Mouse (Mus musculus) limb, embryonic 12.5 days (tissue): ENCODE data around the gene Sgk1. TPM values are rescaled to one million over a fixed set of nuclear protein-coding genes. Genes with fewer than 3 reads are reported as not detected.
"Not testable (repeated sequence)": the region's sequence is repeated elsewhere in the genome, so short reads cannot be mapped to it uniquely, and the experiment has no call there.

Experiments used
- ATAC-seq: fragments of 200-750 bp; cut with Nextera tagmentation; 2 replicates; pipeline ENCODE4 v1.8.0; 2017; ENCODE audit warnings: low read depth, moderate TSS enrichment; ENCODE audit not compliant: insufficient number of reproducible peaks, insufficient read depth, low FRiP score, low TSS enrichment
- H3K27ac ChIP-seq: fragments of 300-500 bp; sonication (generic); 2 replicates; pipeline ENCODE4 v1.5.1; 2016; ENCODE audit warnings: mild to moderate bottlenecking, moderate library complexity
- H3K27me3 ChIP-seq: fragments of 300-500 bp; sonication (generic); 2 replicates; pipeline ENCODE4 v1.6.1; 2016; ENCODE audit warnings: mild to moderate bottlenecking, moderate library complexity
- H3K36me3 ChIP-seq: fragments of 300-500 bp; sonication (generic); 2 replicates; pipeline ENCODE4 v1.6.1; 2016; ENCODE audit warnings: mild to moderate bottlenecking, moderate library complexity
- H3K4me1 ChIP-seq: fragments of 300-500 bp; sonication (generic); replicated peaks from 2 replicates; pipeline ENCODE4 v1.6.1; 2016
- H3K4me2 ChIP-seq: fragments of 300-500 bp; sonication (generic); 2 replicates; pipeline ENCODE4 v1.6.1; 2016; ENCODE audit warnings: mild to moderate bottlenecking, moderate library complexity
- H3K4me3 ChIP-seq: fragments of 300-500 bp; sonication (generic); replicated peaks from 2 replicates; pipeline ENCODE4 v1.5.1; 2016; ENCODE audit warnings: mild to moderate bottlenecking
- H3K9ac ChIP-seq: fragments of 300-500 bp; sonication (generic); replicated peaks from 2 replicates; pipeline ENCODE4 v1.6.1; 2016; ENCODE audit warnings: mild to moderate bottlenecking, moderate library complexity
- H3K9me3 ChIP-seq: fragments of 300-500 bp; sonication (generic); 2 replicates; pipeline ENCODE4 v1.6.1; 2016; ENCODE audit warnings: mild to moderate bottlenecking, moderate library complexity
- WGBS: fragments of 180-500 bp; shearing (Covaris S2); methylation state at CpG from one replicate; pipeline ENCODE4 v1.1.7; 2016; 5-methylcytosine and 5-hydroxymethylcytosine counted together
- polyA plus RNA-seq: library from polyadenylated mRNA; unstranded; fragments of >200 nt; fragmentation: Nextera tagmentation; extraction: Ambion mirVana; gene quantifications from 2 replicates; pipeline ENCODE4 v1.2.1, GENCODE M21; 2016

Sgk1 gene
- polyA plus RNA-seq, 1 experiment from 2014 or later = 44.2 TPM

DNA sequence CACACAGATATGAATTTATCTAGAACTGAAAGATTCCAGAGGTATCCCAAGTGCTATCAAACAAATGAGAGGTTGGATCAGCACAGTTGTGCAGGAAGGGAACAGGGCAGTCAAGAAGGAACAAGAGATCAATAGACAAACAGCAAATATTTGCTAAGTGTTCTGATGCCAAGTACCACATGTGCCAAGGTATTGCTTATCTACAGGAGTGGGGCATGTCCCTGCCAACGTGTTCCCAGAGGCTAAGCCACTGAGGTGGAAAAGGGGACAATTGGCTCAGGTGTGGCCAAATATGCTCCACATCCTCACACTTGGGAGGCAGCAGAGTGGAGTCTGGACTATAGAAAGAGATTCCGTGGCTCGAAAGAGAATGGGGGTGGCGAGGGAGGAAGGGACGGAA lies 119.6 kb downstream of the Sgk1 start:
- no peak for ATAC-seq
- peaks cover 26% of the 10 kb centered on the region for H3K36me3 ChIP-seq

DNA sequence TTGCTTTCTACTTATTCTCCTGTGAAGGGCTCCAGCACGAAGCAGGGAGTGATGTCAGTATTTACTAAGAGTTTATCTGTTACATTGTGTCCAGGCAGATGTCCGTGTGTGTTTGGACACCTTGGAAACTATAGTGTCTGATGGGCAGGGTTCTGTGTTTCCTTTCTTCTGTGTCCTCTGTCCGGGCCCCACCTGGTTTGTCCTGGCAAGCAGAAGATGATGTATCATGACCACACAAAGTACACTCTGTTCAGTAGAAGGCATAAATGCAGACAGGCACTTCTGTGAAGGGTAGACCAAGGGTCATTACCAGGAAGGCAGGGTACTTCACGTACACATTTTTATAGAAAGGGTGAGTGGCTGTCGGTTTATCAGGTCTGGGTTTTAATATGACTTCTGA lies 122.8 kb downstream of the Sgk1 start:
- H3K9me3 ChIP-seq = peaks cover 5% of the 10 kb centered on the region; the same call in 1 of the 2 replicates
- no peak overlapping the region for H3K27ac ChIP-seq
- no peak overlapping the region for H3K4me3 ChIP-seq
- H3K27me3 ChIP-seq = no peaks in the 10 kb centered on the region
- H3K36me3 ChIP-seq = no peaks in the 10 kb centered on the region
- WGBS = 82% methylated on average over 5 of the region's 5 CpGs
- H3K4me2 ChIP-seq = no peak overlapping the region
- H3K4me1 ChIP-seq = no peaks in the 10 kb centered on the region
- no peak overlapping the region for H3K9ac ChIP-seq
- ATAC-seq = no peak

More for the DNA sequence above, 119.6 kb downstream of the Sgk1 start:
- no peak overlapping the region for H3K4me2 ChIP-seq
- no peak overlapping the region for H3K4me3 ChIP-seq
- H3K27ac ChIP-seq = no peak overlapping the region
- 89% methylated on average over 3 of the region's 5 CpGs for WGBS
- peaks cover 5% of the 10 kb centered on the region; the same call in 1 of the 2 replicates for H3K9me3 ChIP-seq
- H3K4me1 ChIP-seq = peaks cover 9% of the 10 kb centered on the region; the same call in 1 of the 2 replicates
- H3K9ac ChIP-seq = no peak overlapping the region
- no peaks in the 10 kb centered on the region for H3K27me3 ChIP-seq

DNA sequence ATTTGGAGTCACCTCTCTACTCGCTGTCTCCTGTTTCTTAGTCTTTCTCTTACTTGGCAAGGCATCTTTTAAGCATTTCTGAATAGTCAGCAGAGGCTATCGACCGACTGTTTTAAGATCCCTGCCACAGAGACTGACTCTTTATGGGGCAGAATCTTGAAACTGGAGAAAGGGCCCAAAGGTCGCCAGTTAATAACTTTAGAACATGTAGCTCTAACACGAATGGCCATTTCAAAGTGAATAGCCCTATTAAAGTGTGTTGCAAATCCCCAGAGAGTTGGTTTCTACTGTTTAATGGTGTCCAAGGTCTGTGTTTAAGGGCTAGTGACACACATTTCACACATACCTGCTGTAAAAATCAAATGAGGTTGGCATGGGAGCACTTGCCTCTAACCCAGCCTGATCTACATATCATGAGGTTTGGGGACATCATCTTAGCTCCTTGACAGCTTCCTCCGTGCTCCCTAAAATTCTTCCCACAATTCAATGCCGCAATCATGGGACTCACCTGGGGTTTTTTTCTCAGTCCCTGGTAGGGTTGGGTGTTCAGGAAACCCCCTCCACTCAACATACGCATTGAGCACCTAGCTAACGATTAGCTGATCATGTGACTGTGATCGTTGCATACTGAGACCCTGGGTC lies 125.3 kb downstream of the Sgk1 start:
- Histone ChIP-seq H3K4me1 (no peaks in the 10 kb centered on the region), H3K9ac (no peak overlapping the region), H3K4me3 (no peak overlapping the region), H3K36me3 (no peaks in the 10 kb centered on the region), H3K4me2 (no peak overlapping the region), H3K9me3 (peaks cover 5% of the 10 kb centered on the region; the same call in 1 of the 2 replicates), H3K27me3 (no peaks in the 10 kb centered on the region), H3K27ac (no peak overlapping the region)
- 62% methylated on average over 10 of the region's 10 CpGs for WGBS
- no peak for ATAC-seq

DNA sequence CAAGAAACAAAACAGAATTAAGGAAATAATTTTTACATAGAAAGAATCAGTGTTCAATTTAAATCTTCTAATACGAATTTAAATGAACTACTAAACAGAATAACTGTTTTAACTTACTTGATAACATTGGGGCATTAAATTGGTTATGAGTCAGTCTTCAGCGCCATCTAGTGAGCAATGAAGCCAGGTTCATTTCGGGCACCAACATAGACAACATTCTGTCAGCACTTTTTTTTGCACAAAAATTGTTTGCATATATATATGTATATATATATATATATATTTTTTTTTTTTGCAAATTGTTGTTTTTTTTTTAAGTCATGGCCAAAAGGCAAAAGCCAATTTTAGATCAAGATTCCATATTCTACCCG lies 125.8 kb downstream of the Sgk1 start:
- Histone ChIP-seq H3K9ac (no peak overlapping the region), H3K4me1 (no peaks in the 10 kb centered on the region), H3K4me3 (no peak overlapping the region), H3K4me2 (no peak overlapping the region), H3K9me3 (peaks cover 1% of the 10 kb centered on the region; the same call in 1 of the 2 replicates), H3K36me3 (no peaks in the 10 kb centered on the region), H3K27me3 (no peaks in the 10 kb centered on the region), H3K27ac (no peak overlapping the region)
- ATAC-seq = no peak
- WGBS = 39% methylated on average over 4 of the region's 4 CpGs

DNA sequence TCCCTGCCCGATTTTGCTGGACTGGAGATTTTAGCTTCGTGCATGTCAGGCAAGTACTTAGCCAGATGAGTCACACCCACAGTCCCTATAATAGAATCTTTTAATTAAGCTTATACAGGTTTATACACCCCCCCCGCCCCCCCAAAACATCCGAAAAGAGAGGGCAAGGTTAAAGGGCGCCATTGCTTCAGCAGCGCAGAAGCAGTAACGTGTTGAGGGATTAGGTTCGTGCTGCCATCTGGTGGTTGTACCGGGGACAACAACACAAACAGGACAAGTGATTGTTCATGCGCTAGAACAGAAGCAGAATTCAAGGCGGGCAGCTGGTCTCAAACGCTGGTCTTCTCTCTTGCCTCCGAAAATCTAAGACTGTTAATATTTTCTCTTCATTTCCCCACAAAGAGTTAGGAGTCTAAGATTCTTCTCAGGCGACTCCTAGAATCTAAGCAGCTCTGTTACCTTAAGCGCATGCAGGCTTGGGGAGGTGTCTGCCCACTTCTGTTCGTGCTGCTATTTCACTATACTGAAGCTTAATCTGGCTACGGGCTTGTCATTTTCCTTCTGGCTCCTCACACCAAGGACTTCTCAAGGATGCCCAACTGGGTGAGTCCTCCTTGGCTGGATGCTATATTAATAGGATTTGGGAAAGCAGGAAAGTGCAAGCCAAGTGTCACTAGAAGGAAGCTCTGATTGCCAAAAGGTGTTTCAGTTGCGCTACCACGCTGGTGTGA lies 128.3 kb downstream of the Sgk1 start:
- Histone ChIP-seq H3K27ac (no peak overlapping the region), H3K9me3 (no peaks in the 10 kb centered on the region), H3K9ac (no peak overlapping the region), H3K4me1 (no peaks in the 10 kb centered on the region), H3K4me3 (no peak overlapping the region), H3K4me2 (no peak overlapping the region), H3K36me3 (no peaks in the 10 kb centered on the region), H3K27me3 (no peaks in the 10 kb centered on the region)
- 39% methylated on average over 19 of the region's 19 CpGs for WGBS
- no peak for ATAC-seq

DNA sequence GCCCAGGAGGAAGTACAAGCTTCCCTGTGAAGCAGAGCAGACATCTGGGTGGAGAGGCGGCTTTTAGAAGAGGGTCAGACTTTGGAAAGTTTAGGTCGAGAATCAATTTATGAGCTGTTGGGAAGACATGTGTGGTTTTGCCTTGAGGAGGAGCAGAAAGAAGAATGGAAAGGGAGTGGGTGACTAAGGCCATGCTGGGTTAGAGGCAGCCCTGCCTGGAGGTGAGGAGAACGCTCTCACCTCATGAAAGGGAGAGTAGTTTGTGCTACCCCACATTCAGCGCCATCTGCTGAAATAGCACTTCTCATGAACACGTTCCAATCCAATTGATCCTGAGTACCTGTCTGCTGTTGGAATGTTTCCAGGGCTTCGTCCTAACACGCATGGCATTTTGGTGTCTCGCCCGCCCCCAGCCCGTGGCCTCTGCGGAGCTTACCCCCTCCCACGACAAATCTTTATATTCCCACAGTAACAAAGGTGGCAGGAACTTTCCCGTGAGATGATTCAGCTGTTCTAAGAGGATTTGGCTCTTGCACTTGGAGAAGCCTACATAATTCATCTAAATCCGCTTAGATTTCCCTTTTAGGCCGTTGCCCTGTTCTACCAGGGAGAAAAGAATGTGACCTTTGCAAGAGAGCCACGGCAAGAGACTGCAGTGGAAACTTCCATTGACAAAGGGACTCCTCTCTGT lies 135.6 kb downstream of the Sgk1 start:
- WGBS = 69% methylated on average over 16 of the region's 16 CpGs
- no peaks in the 10 kb centered on the region for H3K9me3 ChIP-seq
- H3K4me3 ChIP-seq = no peak overlapping the region
- no peaks in the 10 kb centered on the region for H3K4me1 ChIP-seq
- no peak overlapping the region for H3K9ac ChIP-seq
- H3K27ac ChIP-seq = no peak overlapping the region
- H3K36me3 ChIP-seq = no peaks in the 10 kb centered on the region
- H3K27me3 ChIP-seq = no peaks in the 10 kb centered on the region
- no peak overlapping the region for H3K4me2 ChIP-seq
- ATAC-seq = no peak

DNA sequence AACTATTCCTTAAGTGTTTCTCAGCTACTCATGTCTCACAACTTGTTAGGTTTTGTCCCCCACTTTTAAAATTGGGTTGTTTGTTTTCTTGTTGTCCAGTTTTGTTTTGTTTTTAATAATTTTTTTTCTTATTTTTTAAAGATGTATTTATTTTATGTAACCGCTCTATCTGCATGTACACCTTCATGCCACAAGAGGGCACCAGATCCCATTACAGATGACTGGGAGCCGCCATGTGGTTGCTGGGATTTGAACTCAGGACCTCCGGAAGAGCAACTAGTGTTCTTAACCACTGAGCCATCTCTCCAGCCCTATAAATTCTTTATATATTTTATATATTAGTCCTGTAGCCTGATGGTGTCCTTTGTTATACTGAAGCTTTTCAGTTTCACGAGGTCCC lies 136.6 kb downstream of the Sgk1 start:
- Histone ChIP-seq H3K4me1 (no peaks in the 10 kb centered on the region), H3K4me2 (no peak overlapping the region), H3K27me3 (no peaks in the 10 kb centered on the region), H3K9ac (no peak overlapping the region), H3K36me3 (no peaks in the 10 kb centered on the region), H3K27ac (no peak overlapping the region), H3K4me3 (no peak overlapping the region), H3K9me3 (no peaks in the 10 kb centered on the region)
- 91% methylated on average over 4 of the region's 4 CpGs for WGBS
- no peak for ATAC-seq

DNA sequence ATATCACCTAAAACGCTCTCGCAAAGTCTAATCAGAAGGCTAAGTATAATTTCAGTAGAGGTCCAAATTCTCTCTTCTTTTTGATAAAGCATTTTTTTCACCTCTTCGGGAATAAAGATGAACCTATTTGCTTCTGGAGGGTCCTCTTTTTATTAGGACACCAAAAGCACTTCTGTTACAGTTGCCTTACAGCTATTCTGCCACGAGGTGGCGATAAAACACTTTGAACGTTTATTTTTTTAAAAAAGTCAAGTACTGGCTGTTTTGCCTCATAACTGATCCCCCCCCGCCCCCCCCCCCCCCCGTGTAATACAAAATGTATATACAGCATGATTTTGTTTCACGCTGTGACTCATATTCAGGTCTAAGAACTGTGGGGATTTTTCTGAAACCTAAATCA lies 152.3 kb downstream of the Sgk1 start:
- Histone ChIP-seq H3K27me3 (no peaks in the 10 kb centered on the region), H3K4me1 (no peaks in the 10 kb centered on the region), H3K9me3 (no peaks in the 10 kb centered on the region), H3K27ac (no peak overlapping the region), H3K4me2 (no peak overlapping the region), H3K36me3 (no peaks in the 10 kb centered on the region), H3K9ac (no peak overlapping the region), H3K4me3 (no peak overlapping the region)
- 7% methylated on average over 9 of the region's 9 CpGs for WGBS
- ATAC-seq = no peak

DNA sequence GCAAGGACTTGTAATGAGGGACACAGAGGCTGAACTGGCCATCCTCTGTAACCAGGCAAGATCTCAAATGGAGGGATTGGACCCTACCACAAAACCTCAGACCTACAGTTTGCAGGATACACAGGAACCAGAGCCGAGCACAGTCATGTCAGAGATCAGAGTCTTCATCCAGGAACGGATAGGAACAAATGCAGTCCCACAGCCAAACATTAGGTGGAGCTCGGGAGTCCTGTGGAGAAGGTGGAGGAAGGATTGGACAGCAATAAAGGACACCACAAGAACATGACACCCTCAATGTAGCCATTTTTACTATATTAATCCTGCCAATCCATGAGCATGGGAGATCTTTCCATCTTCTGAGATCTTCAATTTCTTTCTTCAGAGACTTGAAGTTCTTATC lies 154.3 kb downstream of the Sgk1 start:
- not testable (repeated sequence) for H3K36me3 ChIP-seq, H3K27ac ChIP-seq, H3K4me1 ChIP-seq, H3K4me2 ChIP-seq, ATAC-seq, H3K27me3 ChIP-seq, H3K9me3 ChIP-seq, H3K9ac ChIP-seq, H3K4me3 ChIP-seq
- 8% methylated on average over 3 of the region's 3 CpGs for WGBS
